Mouse (Mus musculus): ENCODE results near the gene Fbxl17. TPM values are rescaled to one million over a fixed set of nuclear protein-coding genes. Genes with fewer than 3 reads are reported as not detected.

Fbxl17 gene
- 4.7 and 5.2 TPM in 2 replicates for polyA plus RNA-seq (2015; fragmentation: Nextera tagmentation; extraction: Ambion mirVana)

GRCm38 (mm10) chr17:63499636-63500155 lies at the start of gene Fbxl17:
Fbxl17 (minus strand) TSS chr17:63500017.
- Histone ChIP-seq H3K4me1 (ENCODE audit: insufficient read depth, low read length) (peaks cover 26% of the 10 kb centered on the region), H3K27ac (ENCODE audit: low read length) (peak within 1 kb of the TSS; percentile 96), H3K9ac (replicated peaks; ENCODE audit: low read length) (peak within 1 kb of the TSS; percentile 94), H3K36me3 (ENCODE audit: insufficient read depth, low read length) (0 out of 2 replicates have a peak, but pooled peaks cover 6% of the 10 kb centered on the region), H3K4me2 (replicated peaks; ENCODE audit: low read depth, low read length) (peak within 1 kb of the TSS; percentile 87), H3K27me3 (ENCODE audit: insufficient read depth, low read length) (no peaks in the 10 kb centered on the region), H3K9me3 (ENCODE audit: low read length) (no peaks in the 10 kb centered on the region), H3K4me3 (ENCODE audit: low read length) (peak within 1 kb of the TSS; percentile 83)
- peak; percentile 77 for ATAC-seq (ENCODE audit: low FRiP score, low TSS enrichment)
- WGBS: 0% methylated on average over 39 of the region's 80 CpGs

GRCm38 (mm10) chr17:63547465-63547864 lies 47.6 kb upstream of the Fbxl17 start:
- WGBS: 82% methylated on average over 4 of the region's 4 CpGs
- ATAC-seq (ENCODE audit: low FRiP score, low TSS enrichment): no peak
- no peaks in the 10 kb centered on the region for H3K4me1 ChIP-seq (ENCODE audit: insufficient read depth, low read length)

GRCm38 (mm10) chr17:63534576-63535265 lies 34.9 kb upstream of the Fbxl17 start:
- Histone ChIP-seq H3K27me3 (ENCODE audit: insufficient read depth, low read length) (no peaks in the 10 kb centered on the region), H3K4me2 (replicated peaks; ENCODE audit: low read depth, low read length) (no peak overlapping the region), H3K9me3 (ENCODE audit: low read length) (no peaks in the 10 kb centered on the region), H3K4me3 (ENCODE audit: low read length) (no peak overlapping the region), H3K36me3 (ENCODE audit: insufficient read depth, low read length) (no peaks in the 10 kb centered on the region), H3K9ac (replicated peaks; ENCODE audit: low read length) (no peak overlapping the region), H3K27ac (ENCODE audit: low read length) (no peak overlapping the region), H3K4me1 (ENCODE audit: insufficient read depth, low read length) (no peaks in the 10 kb centered on the region)
- WGBS: 87% methylated on average over 17 of the region's 17 CpGs
- no peak for ATAC-seq (ENCODE audit: low FRiP score, low TSS enrichment)

More at GRCm38 (mm10) chr17:63547465-63547864, 47.6 kb upstream of the Fbxl17 start:
- Histone ChIP-seq H3K4me2 (replicated peaks; ENCODE audit: low read depth, low read length) (no peak overlapping the region), H3K9me3 (ENCODE audit: low read length) (no peaks in the 10 kb centered on the region), H3K4me3 (ENCODE audit: low read length) (no peak overlapping the region), H3K27me3 (ENCODE audit: insufficient read depth, low read length) (no peaks in the 10 kb centered on the region), H3K36me3 (ENCODE audit: insufficient read depth, low read length) (no peaks in the 10 kb centered on the region), H3K27ac (ENCODE audit: low read length) (no peak overlapping the region), H3K9ac (replicated peaks; ENCODE audit: low read length) (no peak overlapping the region)

- 35% methylated on average over 6 of the region's 6 CpGs for WGBS
- H3K4me3 ChIP-seq (ENCODE audit: low read length): no peak overlapping the region
- no peak overlapping the region for H3K27ac ChIP-seq (ENCODE audit: low read length)
- H3K9me3 ChIP-seq (ENCODE audit: low read length): no peaks in the 10 kb centered on the region
- H3K4me1 ChIP-seq (ENCODE audit: insufficient read depth, low read length): no peaks in the 10 kb centered on the region
- H3K4me2 ChIP-seq (replicated peaks; ENCODE audit: low read depth, low read length): no peak overlapping the region
- H3K36me3 ChIP-seq (ENCODE audit: insufficient read depth, low read length): no peaks in the 10 kb centered on the region
- ATAC-seq (ENCODE audit: low FRiP score, low TSS enrichment): no peak
- H3K9ac ChIP-seq (replicated peaks; ENCODE audit: low read length): no peak overlapping the region
- H3K27me3 ChIP-seq (ENCODE audit: insufficient read depth, low read length): no peaks in the 10 kb centered on the region
These were observed 33.4 kb upstream of the Fbxl17 start for GRCm38 (mm10) chr17:63533074-63533836.

- no peak overlapping the region for H3K4me2 ChIP-seq (replicated peaks; ENCODE audit: low read depth, low read length)
- WGBS: 68% methylated on average over 6 of the region's 6 CpGs
- no peak for ATAC-seq (ENCODE audit: low FRiP score, low TSS enrichment)
These were observed 29.7 kb upstream of the Fbxl17 start for GRCm38 (mm10) chr17:63529476-63529875.

GRCm38 (mm10) chr17:63520691-63521090 lies 20.9 kb upstream of the Fbxl17 start:
- Histone ChIP-seq H3K4me3 (ENCODE audit: low read length) (no peak overlapping the region), H3K36me3 (ENCODE audit: insufficient read depth, low read length) (no peaks in the 10 kb centered on the region), H3K9me3 (ENCODE audit: low read length) (peaks cover 4% of the 10 kb centered on the region; the same call in 1 of the 2 replicates), H3K27ac (ENCODE audit: low read length) (no peak overlapping the region), H3K4me1 (ENCODE audit: insufficient read depth, low read length) (no peaks in the 10 kb centered on the region), H3K9ac (replicated peaks; ENCODE audit: low read length) (no peak overlapping the region), H3K4me2 (replicated peaks; ENCODE audit: low read depth, low read length) (no peak overlapping the region), H3K27me3 (ENCODE audit: insufficient read depth, low read length) (no peaks in the 10 kb centered on the region)
- no peak for ATAC-seq (ENCODE audit: low FRiP score, low TSS enrichment)
- 88% methylated on average over 2 of the region's 2 CpGs for WGBS

More at GRCm38 (mm10) chr17:63529476-63529875, 29.7 kb upstream of the Fbxl17 start:
- Histone ChIP-seq H3K27me3 (ENCODE audit: insufficient read depth, low read length) (no peaks in the 10 kb centered on the region), H3K9ac (replicated peaks; ENCODE audit: low read length) (no peak overlapping the region), H3K9me3 (ENCODE audit: low read length) (no peaks in the 10 kb centered on the region), H3K4me3 (ENCODE audit: low read length) (no peak overlapping the region), H3K4me1 (ENCODE audit: insufficient read depth, low read length) (no peaks in the 10 kb centered on the region), H3K36me3 (ENCODE audit: insufficient read depth, low read length) (no peaks in the 10 kb centered on the region), H3K27ac (ENCODE audit: low read length) (no peak overlapping the region)

- H3K4me3 ChIP-seq (ENCODE audit: low read length): no peak overlapping the region
- H3K4me1 ChIP-seq (ENCODE audit: insufficient read depth, low read length): no peaks in the 10 kb centered on the region
- H3K27me3 ChIP-seq (ENCODE audit: insufficient read depth, low read length): no peaks in the 10 kb centered on the region
- H3K9me3 ChIP-seq (ENCODE audit: low read length): no peaks in the 10 kb centered on the region
- ATAC-seq (ENCODE audit: low FRiP score, low TSS enrichment): no peak
- H3K9ac ChIP-seq (replicated peaks; ENCODE audit: low read length): no peak overlapping the region
- no peaks in the 10 kb centered on the region for H3K36me3 ChIP-seq (ENCODE audit: insufficient read depth, low read length)
- WGBS: 82% methylated on average over 2 of the region's 2 CpGs
- H3K4me2 ChIP-seq (replicated peaks; ENCODE audit: low read depth, low read length): no peak overlapping the region
- no peak overlapping the region for H3K27ac ChIP-seq (ENCODE audit: low read length)
These were observed 10.6 kb upstream of the Fbxl17 start for GRCm38 (mm10) chr17:63510451-63510850.

GRCm38 (mm10) chr17:63501091-63501490 lies 1.3 kb upstream of the Fbxl17 start:
- peak overlapping the region; percentile 87 for H3K4me2 ChIP-seq (replicated peaks; ENCODE audit: low read depth, low read length)

GRCm38 (mm10) chr17:63500156-63500834 lies 478 bp upstream of the Fbxl17 start:
- peak overlapping the region; percentile 87 for H3K4me2 ChIP-seq (replicated peaks; ENCODE audit: low read depth, low read length)

More at GRCm38 (mm10) chr17:63501091-63501490, 1.3 kb upstream of the Fbxl17 start:
- Histone ChIP-seq H3K4me3 (ENCODE audit: low read length) (peak overlapping the region; percentile 83), H3K9ac (replicated peaks; ENCODE audit: low read length) (peak overlapping the region; percentile 94; the same call in 1 of the 2 replicates), H3K27ac (ENCODE audit: low read length) (peak overlapping the region; percentile 96; the same call in 1 of the 2 replicates), H3K9me3 (ENCODE audit: low read length) (no peaks in the 10 kb centered on the region), H3K36me3 (ENCODE audit: insufficient read depth, low read length) (0 out of 2 replicates have a peak, but pooled peaks cover 6% of the 10 kb centered on the region), H3K27me3 (ENCODE audit: insufficient read depth, low read length) (no peaks in the 10 kb centered on the region), H3K4me1 (ENCODE audit: insufficient read depth, low read length) (peaks cover 22% of the 10 kb centered on the region)
- WGBS: 88% methylated on average over 6 of the region's 6 CpGs
- no peak for ATAC-seq (ENCODE audit: low FRiP score, low TSS enrichment)

More at GRCm38 (mm10) chr17:63500156-63500834, 478 bp upstream of the Fbxl17 start:
- Histone ChIP-seq H3K4me3 (ENCODE audit: low read length) (peak overlapping the region; percentile 83), H3K27me3 (ENCODE audit: insufficient read depth, low read length) (no peaks in the 10 kb centered on the region), H3K4me1 (ENCODE audit: insufficient read depth, low read length) (peaks cover 26% of the 10 kb centered on the region), H3K36me3 (ENCODE audit: insufficient read depth, low read length) (0 out of 2 replicates have a peak, but pooled peaks cover 6% of the 10 kb centered on the region), H3K9ac (replicated peaks; ENCODE audit: low read length) (peak overlapping the region; percentile 94), H3K27ac (ENCODE audit: low read length) (peak overlapping the region; percentile 96), H3K9me3 (ENCODE audit: low read length) (no peaks in the 10 kb centered on the region)
- peak; percentile 88 for ATAC-seq (ENCODE audit: low FRiP score, low TSS enrichment)
- WGBS: 1% methylated on average over 55 of the region's 78 CpGs

All from kidney, embryonic 16.5 days (tissue).